In the genomic region with DNA sequence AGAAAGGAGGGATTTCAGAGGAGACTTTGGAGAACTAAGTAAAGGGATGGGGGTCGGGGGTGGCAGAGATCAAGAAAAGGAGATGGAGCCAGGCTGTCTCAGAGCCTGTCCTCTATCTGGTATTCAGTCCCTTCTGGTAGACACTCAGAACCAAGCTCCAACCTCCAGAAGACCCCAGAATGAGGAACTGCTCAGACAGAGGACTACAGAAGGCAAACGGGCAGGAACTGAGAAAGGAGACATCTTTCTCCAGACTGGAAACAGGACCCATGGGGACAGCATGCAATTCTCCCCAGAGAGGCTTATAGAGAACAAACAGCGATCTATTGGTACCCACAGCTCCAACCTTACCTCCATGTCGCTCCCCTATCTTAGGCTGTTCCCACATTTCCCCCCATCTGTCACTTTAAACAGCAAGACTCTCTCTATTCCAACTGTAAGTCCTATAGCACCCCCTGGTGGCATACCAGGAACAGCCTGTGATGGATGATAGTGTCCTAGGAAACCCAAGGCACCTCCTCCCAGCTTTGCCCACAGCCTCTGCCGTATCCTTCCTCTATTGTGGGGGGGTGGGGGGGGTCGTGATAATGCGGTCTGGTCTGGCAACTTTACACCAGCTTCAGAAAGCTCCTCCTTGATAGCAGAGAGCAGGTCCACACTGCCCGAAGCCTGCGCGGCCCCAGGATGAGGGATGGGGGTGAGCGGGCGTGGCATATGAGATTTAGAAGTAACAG, we compare ENCODE assay signal across 8 mouse cellular contexts. TPM values are rescaled to one million over a fixed set of nuclear protein-coding genes. Genes with fewer than 3 reads are reported as not detected.
DNase-seq lines count a peak whose midpoint lies in the region; ATAC-seq and TF ChIP-seq lines count a peak whose summit lies in the region.

No protein-coding gene starts in this region.

- TF ChIP-seq POLR2A in thymus, adult 2 months (IDR thresholded peaks at IDR 0.05; ENCODE audit: control insufficient read depth, extremely low read depth, insufficient read depth, low read length, poor library complexity): no peak

- no peaks in the 10 kb centered on the region for H3K36me3 ChIP-seq in forebrain, embryonic 11.5 days (ENCODE audit: control insufficient read depth, insufficient read depth, low read length)
- no peaks in the 10 kb centered on the region for H3K36me3 ChIP-seq in heart, embryonic 15.5 days
- no peaks in the 10 kb centered on the region for H3K36me3 ChIP-seq in liver, embryonic 14.5 days (replicated peaks; ENCODE audit: control insufficient read depth, insufficient read depth, low read depth)
- H3K36me3 ChIP-seq in neural tube, embryonic 15.5 days: no peaks in the 10 kb centered on the region
- no peaks in the 10 kb centered on the region for H3K36me3 ChIP-seq in thymus, adult 2 months (ENCODE audit: control insufficient read depth, insufficient read depth, low read length)

- DNase-seq in ES-CJ7 (ENCODE audit: low read depth, low spot score): peak; percentile 88
- DNase-seq in c-Kit-positive CD71-negative TER-119-negative erythroid progenitor cells, embryonic 14.5 days (ENCODE audit: low read depth): peak; percentile 74
- peak; percentile 83 for DNase-seq in forebrain, embryonic 11.5 days (ENCODE audit: low spot score)
- peak; percentile 74 to 89 for DNase-seq in kidney, postnatal 36 days
- DNase-seq in liver, embryonic 14.5 days (ENCODE audit: low read depth in 3 of 3, low spot score in 3 of 3): peak; percentile 74 to 81 (median 75)
- DNase-seq in thymus, adult 2 months: peak; percentile 74

- H3K9ac ChIP-seq in forebrain, embryonic 11.5 days (ENCODE audit: low read length): no peak overlapping the region
- no peak overlapping the region for H3K9ac ChIP-seq in heart, embryonic 15.5 days
- no peak overlapping the region for H3K9ac ChIP-seq in liver, embryonic 14.5 days (replicated peaks)
- no peak overlapping the region for H3K9ac ChIP-seq in neural tube, embryonic 15.5 days (replicated peaks)

- H3K9me3 ChIP-seq in forebrain, embryonic 11.5 days (ENCODE audit: control insufficient read depth, low read length): no peaks in the 10 kb centered on the region
- no peaks in the 10 kb centered on the region for H3K9me3 ChIP-seq in heart, embryonic 15.5 days (replicated peaks)
- H3K9me3 ChIP-seq in liver, embryonic 14.5 days (ENCODE audit: control insufficient read depth, low read length): no peaks in the 10 kb centered on the region
- no peaks in the 10 kb centered on the region for H3K9me3 ChIP-seq in neural tube, embryonic 15.5 days (replicated peaks)

- H3K27me3 ChIP-seq in forebrain, embryonic 11.5 days (ENCODE audit: control insufficient read depth, insufficient read depth, low read length): no peaks in the 10 kb centered on the region
- H3K27me3 ChIP-seq in heart, embryonic 15.5 days: peaks cover 30% of the 10 kb centered on the region
- H3K27me3 ChIP-seq in liver, embryonic 14.5 days (ENCODE audit: control insufficient read depth, insufficient read depth, low read length): no peaks in the 10 kb centered on the region; the same call in 1 of the 2 replicates
- H3K27me3 ChIP-seq in neural tube, embryonic 15.5 days (replicated peaks): 0 out of 2 replicates have a peak, but pooled peaks cover 5% of the 10 kb centered on the region
- no peaks in the 10 kb centered on the region; the same call in 1 of the 2 replicates for H3K27me3 ChIP-seq in thymus, adult 2 months (ENCODE audit: control insufficient read depth, insufficient read depth, low read length)

- TF ChIP-seq CTCF in liver, embryonic 14.5 days (IDR thresholded peaks at IDR 0.05; ENCODE audit: low read depth): peak; percentile 93
- peak; percentile 29; the same call in 1 of the 2 replicates for TF ChIP-seq CTCF in thymus, adult 2 months (IDR thresholded peaks at IDR 0.05; ENCODE audit: borderline replicate concordance, control insufficient read depth, extremely low read depth, insufficient read depth, low read length, poor library complexity)

- no peaks in the 10 kb centered on the region for H3K4me1 ChIP-seq in forebrain, embryonic 11.5 days (replicated peaks; ENCODE audit: control insufficient read depth, insufficient read depth, low read length)
- 0 out of 2 replicates have a peak, but pooled peaks cover 6% of the 10 kb centered on the region for H3K4me1 ChIP-seq in heart, embryonic 15.5 days (replicated peaks)
- peaks cover 40% of the 10 kb centered on the region in 2 experiments for H3K4me1 ChIP-seq in liver, embryonic 14.5 days (replicated peaks; ENCODE audit: control insufficient read depth in 2 of 2, insufficient read depth in 2 of 2, low read length in 1 of 2)
- H3K4me1 ChIP-seq in neural tube, embryonic 15.5 days: no peaks in the 10 kb centered on the region
- H3K4me1 ChIP-seq in thymus, adult 2 months (replicated peaks; ENCODE audit: control insufficient read depth, insufficient read depth, low read length): no peaks in the 10 kb centered on the region; the same call in 1 of the 2 replicates

- TF ChIP-seq EP300 in liver, embryonic 14.5 days (IDR thresholded peaks at IDR 0.05; ENCODE audit: low read depth): 0 out of 2 replicates have a peak, but pooled peaks have one; percentile 13

- ATAC-seq in forebrain, embryonic 11.5 days (replicated peaks; ENCODE audit: low FRiP score): no peak; the same call in 1 of the 2 replicates
- ATAC-seq in heart, embryonic 15.5 days (replicated peaks; ENCODE audit: insufficient number of reproducible peaks, insufficient read depth, low FRiP score, low read depth): peak; percentile 28; the same call in 1 of the 2 replicates
- no peak for ATAC-seq in liver, embryonic 14.5 days (ENCODE audit: insufficient read depth)
- peak; percentile 71 for ATAC-seq in neural tube, embryonic 15.5 days (ENCODE audit: low FRiP score)

- no peak overlapping the region for H3K4me2 ChIP-seq in forebrain, embryonic 11.5 days (ENCODE audit: low read depth, low read length, severe bottlenecking)
- no peak overlapping the region for H3K4me2 ChIP-seq in heart, embryonic 15.5 days
- no peak overlapping the region for H3K4me2 ChIP-seq in liver, embryonic 14.5 days (ENCODE audit: low read depth)
- H3K4me2 ChIP-seq in neural tube, embryonic 15.5 days: 0 out of 2 replicates have a peak overlapping the region, but pooled peaks have one; percentile 19

- no peak overlapping the region for H3K4me3 ChIP-seq in forebrain, embryonic 11.5 days (ENCODE audit: low read depth, low read length)
- H3K4me3 ChIP-seq in heart, embryonic 15.5 days: no peak overlapping the region
- no peak overlapping the region for H3K4me3 ChIP-seq in liver, embryonic 14.5 days (ENCODE audit: insufficient read depth in 1 of 2, low read depth in 2 of 2, low read length in 2 of 2)
- H3K4me3 ChIP-seq in neural tube, embryonic 15.5 days (replicated peaks): no peak overlapping the region
- no peak overlapping the region for H3K4me3 ChIP-seq in thymus, adult 2 months (ENCODE audit: control insufficient read depth, insufficient read depth, low read length)

- 50% methylated on average over 12 of the region's 12 CpGs for WGBS in forebrain, embryonic 11.5 days
- 38% methylated on average over 12 of the region's 12 CpGs for WGBS in heart, embryonic 15.5 days
- 31% methylated on average over 12 of the region's 12 CpGs for WGBS in liver, embryonic 14.5 days (ENCODE audit: insufficient replicate concordance)
- whole genome bisulfite sequencing in neural tube, embryonic 15.5 days: 50% methylated on average over 12 of the region's 12 CpGs
- 39% methylated on average over 12 of the region's 12 CpGs for WGBS in thymus, adult 2 months

- H3K27ac ChIP-seq in forebrain, embryonic 11.5 days (ENCODE audit: low read depth, low read length): no peak overlapping the region
- H3K27ac ChIP-seq in heart, embryonic 15.5 days: no peak overlapping the region
- H3K27ac ChIP-seq in liver, embryonic 14.5 days: no peak overlapping the region
- no peak overlapping the region for H3K27ac ChIP-seq in neural tube, embryonic 15.5 days (replicated peaks)
- H3K27ac ChIP-seq in thymus, adult 2 months (ENCODE audit: control insufficient read depth, insufficient read depth, low read length): no peak overlapping the region

RNA-seq across cellular contexts. Expression of a gene that starts 25.7 kb away (rescaled TPM):
- polyA plus RNA-seq in forebrain, embryonic 11.5 days (2014; fragmentation: Nextera tagmentation; extraction: Ambion mirVana): 0.11 TPM in 1 of 2 replicates, not detected in the other
- polyA plus RNA-seq in heart, embryonic 15.5 days (2015; fragmentation: Nextera tagmentation; extraction: Ambion mirVana): 0.31 and 1.4 TPM in 2 replicates
- 0.01 and 0.02 TPM in 2 replicates for polyA plus RNA-seq in liver, embryonic 14.5 days (2012; rRNA removed)
- not detected in 2 replicates for polyA plus RNA-seq in liver, embryonic 14.5 days (2014; fragmentation: Nextera tagmentation; extraction: Ambion mirVana)
- polyA plus RNA-seq in neural tube, embryonic 15.5 days (2015; fragmentation: Nextera tagmentation; extraction: Ambion mirVana): 0.10 and 1.9 TPM in 2 replicates
- 27.1 and 30.1 TPM in 2 replicates for polyA plus RNA-seq in thymus, adult 2 months (2012; rRNA removed)

Comparison
In these comparisons a context has a peak if more than half of its experiments do, and no peak if none do; other contexts are left out.
1. ATAC-seq: peak in heart, embryonic 15.5 days (single experiment) and neural tube, embryonic 15.5 days (single experiment); none in forebrain, embryonic 11.5 days (single experiment) and liver, embryonic 14.5 days (single experiment).
2. Peak in every context shown above with its lines, with median percentiles within 50 percentile points of each other: DNase-seq.